In genomic region chr13:47042024-47042633, GRCm38 (mm10) we compare ENCODE assay signal across 8 mouse cellular contexts. TPM values are rescaled to one million over a fixed set of nuclear protein-coding genes. Genes with fewer than 3 reads are reported as not detected.
DNase-seq lines count a peak whose midpoint lies in the region; ATAC-seq lines count a peak whose summit lies in the region.

No protein-coding gene starts in this region.

- H3K4me3 ChIP-seq in hindbrain, embryonic 13.5 days = peak overlapping the region; percentile 79
- H3K4me3 ChIP-seq in liver, embryonic 15.5 days (replicated peaks) = peak overlapping the region; percentile 74

- H3K4me2 ChIP-seq in hindbrain, embryonic 13.5 days = peak overlapping the region; percentile 99
- peak overlapping the region; percentile 93 for H3K4me2 ChIP-seq in liver, embryonic 15.5 days

- ATAC-seq in hindbrain, embryonic 13.5 days (ENCODE audit: low FRiP score) = no peak
- no peak for ATAC-seq in liver, embryonic 15.5 days (ENCODE audit: insufficient read depth)

- WGBS in hindbrain, embryonic 13.5 days = 60% methylated on average over 8 of the region's 8 CpGs
- WGBS in liver, embryonic 15.5 days (ENCODE audit: insufficient replicate concordance) = 48% methylated on average over 8 of the region's 8 CpGs

- H3K4me1 ChIP-seq in hindbrain, embryonic 13.5 days (replicated peaks) = peaks cover 20% of the 10 kb centered on the region
- peaks cover 30% of the 10 kb centered on the region for H3K4me1 ChIP-seq in liver, embryonic 15.5 days (replicated peaks)

- H3K36me3 ChIP-seq in hindbrain, embryonic 13.5 days = no peaks in the 10 kb centered on the region
- no peaks in the 10 kb centered on the region for H3K36me3 ChIP-seq in liver, embryonic 15.5 days (replicated peaks)

- DNase-seq in cerebellum, adult 9-10 months = peak; percentile 44
- DNase-seq in cerebellum, postnatal 36 days = no peak
- peak; percentile 6 for DNase-seq in Muller cell, postnatal 12 days (ENCODE audit: inconsistent ontology term)
- no peak for DNase-seq in gastrocnemius, postnatal 25 days
- DNase-seq in adrenal gland, postnatal 4 days (ENCODE audit: low spot score in 2 of 2) = no peak
- no peak for DNase-seq in urinary bladder, postnatal 10 days (ENCODE audit: low spot score)

- no peak overlapping the region for H3K9ac ChIP-seq in hindbrain, embryonic 13.5 days
- no peak overlapping the region for H3K9ac ChIP-seq in liver, embryonic 15.5 days

- peak overlapping the region; percentile 71 for H3K27ac ChIP-seq in hindbrain, embryonic 13.5 days
- 0 out of 2 replicates have a peak overlapping the region, but pooled peaks have one; percentile 11 for H3K27ac ChIP-seq in liver, embryonic 15.5 days (replicated peaks)

- H3K27me3 ChIP-seq in hindbrain, embryonic 13.5 days = no peaks in the 10 kb centered on the region
- H3K27me3 ChIP-seq in liver, embryonic 15.5 days = peaks cover 25% of the 10 kb centered on the region

- H3K9me3 ChIP-seq in hindbrain, embryonic 13.5 days = no peaks in the 10 kb centered on the region
- H3K9me3 ChIP-seq in liver, embryonic 15.5 days (replicated peaks) = no peaks in the 10 kb centered on the region

RNA-seq across cellular contexts. Expression of gene Kdm1b, which starts 1.2 kb away (rescaled TPM):
- 19.3 and 20.3 TPM in 2 replicates for polyA plus RNA-seq in hindbrain, embryonic 13.5 days (2015; fragmentation: Nextera tagmentation; extraction: Ambion mirVana)
- 3.1 and 3.5 TPM in 2 replicates for polyA plus RNA-seq in liver, embryonic 15.5 days (2015; fragmentation: Nextera tagmentation; extraction: Ambion mirVana)
- total RNA-seq in gastrocnemius, postnatal 25 days (2021) = 1 to 10 TPM; 5.6 to 7.2 TPM
- 10 to 100 TPM in 1 of 2 experiments, 1 to 10 TPM in 1; 9.5 to 12.0 TPM for total RNA-seq in adrenal gland, postnatal 4 days (2021)

RNA-seq across cellular contexts. Expression of gene Tpmt, which starts 2.4 kb away (rescaled TPM):
- 27.5 and 27.9 TPM in 2 replicates for polyA plus RNA-seq in hindbrain, embryonic 13.5 days (2015; fragmentation: Nextera tagmentation; extraction: Ambion mirVana)
- polyA plus RNA-seq in liver, embryonic 15.5 days (2015; fragmentation: Nextera tagmentation; extraction: Ambion mirVana) = 11.5 and 13.1 TPM in 2 replicates
- total RNA-seq in gastrocnemius, postnatal 25 days (2021) = 1 to 10 TPM; 4.1 to 5.1 TPM
- total RNA-seq in adrenal gland, postnatal 4 days (2021) = 10 to 100 TPM; 15.5 to 17.9 TPM

RNA-seq across cellular contexts. Expression of gene Nhlrc1, which starts 27.5 kb away (rescaled TPM):
- polyA plus RNA-seq in hindbrain, embryonic 13.5 days (2015; fragmentation: Nextera tagmentation; extraction: Ambion mirVana) = 12.7 and 13.1 TPM in 2 replicates
- polyA plus RNA-seq in liver, embryonic 15.5 days (2015; fragmentation: Nextera tagmentation; extraction: Ambion mirVana) = 0.40 and 0.52 TPM in 2 replicates
- total RNA-seq in gastrocnemius, postnatal 25 days (2021) = 1 to 10 TPM; 3.7 to 4.6 TPM
- 1 to 10 TPM; 5.1 to 6.1 TPM for total RNA-seq in adrenal gland, postnatal 4 days (2021)

Comparison
In these comparisons a context has a peak if more than half of its experiments do, and no peak if none do; other contexts are left out.
1. DNase-seq: peak in cerebellum, adult 9-10 months (single experiment) and Muller cell, postnatal 12 days (single experiment); none in cerebellum, postnatal 36 days (0 of 2), gastrocnemius, postnatal 25 days (single experiment), adrenal gland, postnatal 4 days (0 of 2) and urinary bladder, postnatal 10 days (single experiment).